Comparison of ENCODE assay signal across 9 mouse cellular contexts in the genomic region with DNA sequence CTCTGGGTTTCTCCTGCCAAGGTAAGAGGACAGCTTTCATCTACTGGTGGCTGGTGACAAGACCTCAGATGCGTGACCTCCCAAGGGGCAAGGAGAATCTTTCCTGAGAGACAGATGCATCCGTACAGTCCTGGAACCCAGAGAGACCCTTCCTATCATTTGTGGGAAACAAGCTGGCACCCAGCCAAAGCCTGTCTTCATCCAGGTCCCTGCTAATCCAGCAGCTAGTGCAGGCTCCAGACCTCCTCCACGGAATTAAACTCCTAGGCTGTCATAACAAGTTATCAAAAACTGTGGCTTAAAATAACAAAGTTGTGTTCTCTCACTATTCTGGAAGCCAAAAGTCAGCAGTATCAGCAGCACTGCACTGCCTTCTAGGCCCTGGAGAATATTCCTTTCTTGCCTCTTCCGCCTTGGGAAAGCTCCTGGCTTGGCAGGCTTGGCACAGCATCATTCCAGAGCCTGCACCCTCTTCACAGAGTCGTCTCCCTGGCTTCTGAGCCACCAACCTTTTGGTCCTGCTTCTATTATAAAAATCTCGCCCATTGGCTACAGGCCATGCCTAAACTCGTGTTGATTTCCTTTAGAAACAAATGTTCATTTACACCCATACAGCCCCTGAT.
DNase-seq lines count a peak whose midpoint lies in the region; ATAC-seq and TF ChIP-seq lines count a peak whose summit lies in the region.
"Had no signal": no experiment of that assay in that cellular context is flagged by ENCODE, and none has a peak within 500 bp of the region (broad histone marks: within the 10 kb centered on the region; RNA-seq: fewer than 3 reads in every experiment).

No protein-coding gene starts in this region.

- DNase-seq in heart, adult 11 months: no peak
- DNase-seq in right cerebral cortex, adult 2 months (ENCODE audit: low spot score in 2 of 2): peak; percentile 6 to 7
- no peak for DNase-seq in right cerebral cortex, postnatal 36 days (ENCODE audit: low spot score in 2 of 2)
- DNase-seq in hindbrain, embryonic 11.5 days (ENCODE audit: low spot score): peak; percentile 8
- DNase-seq in stomach, postnatal 0 days (ENCODE audit: low spot score): peak; percentile 27
- DNase-seq in adrenal gland, adult 2 months: no peak
- DNase-seq in urinary bladder, postnatal 14 days (ENCODE audit: low spot score): no peak
- DNase-seq: thymus, postnatal 36 days had no signal

- H3K27me3 ChIP-seq in heart, embryonic 14.5 days (ENCODE audit: control insufficient read depth, insufficient read depth, low read length): no peaks in the 10 kb centered on the region
- no peaks in the 10 kb centered on the region for H3K27me3 ChIP-seq in hindbrain, embryonic 11.5 days (ENCODE audit: control insufficient read depth, insufficient read depth, low read length)
- no peaks in the 10 kb centered on the region for H3K27me3 ChIP-seq in stomach, postnatal 0 days (ENCODE audit: control insufficient read depth, insufficient read depth, low read length)

- WGBS in heart, embryonic 14.5 days: 25% methylated on average over 7 of the region's 7 CpGs
- 77% methylated on average over 7 of the region's 7 CpGs for WGBS in hindbrain, embryonic 11.5 days
- 33% methylated on average over 7 of the region's 7 CpGs for WGBS in stomach, postnatal 0 days

- no peak overlapping the region; a peak in 3 of 4 replicates for H3K27ac ChIP-seq in heart, embryonic 14.5 days (replicated peaks in 1 of 2; ENCODE audit: control insufficient read depth in 1 of 2, insufficient read depth in 1 of 2, low read depth in 2 of 2, low read length in 2 of 2)
- no peak overlapping the region for H3K27ac ChIP-seq in hindbrain, embryonic 11.5 days (ENCODE audit: low read depth, low read length)
- H3K27ac ChIP-seq in stomach, postnatal 0 days (replicated peaks): no peak overlapping the region

- TF ChIP-seq EP300 in stomach, postnatal 0 days (optimal IDR thresholded peaks at IDR 0.05): no peak

- no peak overlapping the region for H3K9ac ChIP-seq in heart, embryonic 14.5 days (ENCODE audit: low read length)
- H3K9ac ChIP-seq in hindbrain, embryonic 11.5 days (ENCODE audit: low read depth, low read length): no peak overlapping the region
- H3K9ac ChIP-seq in stomach, postnatal 0 days (ENCODE audit: low read length): no peak overlapping the region

- H3K4me3 ChIP-seq in heart, embryonic 14.5 days (ENCODE audit: control insufficient read depth in 1 of 2, insufficient read depth in 1 of 2, low read depth in 1 of 2, low read length in 2 of 2): no peak overlapping the region
- no peak overlapping the region for H3K4me3 ChIP-seq in hindbrain, embryonic 11.5 days (ENCODE audit: low read depth, low read length)
- H3K4me3 ChIP-seq in stomach, postnatal 0 days (ENCODE audit: low read depth, low read length): no peak overlapping the region

- no peaks in the 10 kb centered on the region for H3K9me3 ChIP-seq in heart, embryonic 14.5 days (ENCODE audit: control insufficient read depth, low read length)
- H3K9me3 ChIP-seq in hindbrain, embryonic 11.5 days (ENCODE audit: control insufficient read depth, low read length): no peaks in the 10 kb centered on the region
- no peaks in the 10 kb centered on the region for H3K9me3 ChIP-seq in stomach, postnatal 0 days (ENCODE audit: control insufficient read depth, low read length)

- peaks cover 13 to 21% of the 10 kb centered on the region in 2 experiments for H3K4me1 ChIP-seq in heart, embryonic 14.5 days (ENCODE audit: control insufficient read depth in 2 of 2, insufficient read depth in 2 of 2, low read length in 2 of 2)
- H3K4me1 ChIP-seq in hindbrain, embryonic 11.5 days (replicated peaks; ENCODE audit: control insufficient read depth, insufficient read depth, low read length): no peaks in the 10 kb centered on the region
- no peaks in the 10 kb centered on the region; the same call in 1 of the 2 replicates for H3K4me1 ChIP-seq in stomach, postnatal 0 days (replicated peaks; ENCODE audit: control insufficient read depth, insufficient read depth)

- H3K4me2 ChIP-seq in heart, embryonic 14.5 days (ENCODE audit: low read length): no peak overlapping the region
- H3K4me2 ChIP-seq in hindbrain, embryonic 11.5 days (replicated peaks; ENCODE audit: low read depth, low read length): no peak overlapping the region
- H3K4me2 ChIP-seq in stomach, postnatal 0 days (replicated peaks; ENCODE audit: low read depth): no peak overlapping the region

- ATAC-seq in heart, embryonic 14.5 days (ENCODE audit: insufficient number of reproducible peaks, insufficient read depth, low FRiP score, low read depth): peak; percentile 49
- ATAC-seq in hindbrain, embryonic 11.5 days (ENCODE audit: low FRiP score): no peak
- peak; percentile 18; the same call in 1 of the 2 replicates for ATAC-seq in stomach, postnatal 0 days (ENCODE audit: low FRiP score, low TSS enrichment)

- no peak for TF ChIP-seq CTCF in stomach, postnatal 0 days (IDR thresholded peaks at IDR 0.05; ENCODE audit: low read depth)

- no peaks in the 10 kb centered on the region for H3K36me3 ChIP-seq in heart, embryonic 14.5 days (ENCODE audit: control insufficient read depth, insufficient read depth, low read length)
- no peaks in the 10 kb centered on the region for H3K36me3 ChIP-seq in hindbrain, embryonic 11.5 days (ENCODE audit: control insufficient read depth, insufficient read depth, low read length)
- no peaks in the 10 kb centered on the region for H3K36me3 ChIP-seq in stomach, postnatal 0 days (ENCODE audit: control insufficient read depth, insufficient read depth, low read length)

Comparison
In these comparisons a context has a peak if more than half of its experiments do, and no peak if none do; other contexts are left out.
1. DNase-seq: peak in right cerebral cortex, adult 2 months (2 of 2), hindbrain, embryonic 11.5 days (single experiment) and stomach, postnatal 0 days (single experiment); none in heart, adult 11 months (single experiment), right cerebral cortex, postnatal 36 days (0 of 2), adrenal gland, adult 2 months (single experiment) and urinary bladder, postnatal 14 days (single experiment).